ENCODE assay signal across 8 mouse cellular contexts in the genomic region with DNA sequence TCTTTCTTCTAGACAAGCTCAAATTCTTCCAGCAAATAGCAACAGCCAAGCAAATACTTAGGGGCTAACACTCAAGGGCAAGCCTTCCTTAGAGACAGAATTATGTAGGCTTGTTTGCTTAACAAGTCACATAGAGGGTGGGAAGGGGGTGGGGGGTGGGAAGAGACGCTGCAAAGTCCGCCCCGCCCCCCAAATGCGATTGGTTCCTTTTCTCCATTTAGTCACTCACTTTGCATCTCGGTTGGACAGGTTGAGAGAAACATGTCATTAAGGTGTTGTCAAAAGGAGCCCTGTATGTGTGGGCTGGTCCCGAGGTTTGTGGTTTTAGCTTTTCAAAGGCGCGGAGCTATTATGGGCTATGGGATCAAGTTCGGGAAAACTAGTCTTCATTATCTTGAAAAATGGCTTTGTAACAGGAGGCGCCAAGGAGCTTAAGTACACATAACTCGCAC. TPM values are rescaled to one million over a fixed set of nuclear protein-coding genes. Genes with fewer than 3 reads are reported as not detected.
A peak's percentile ranks its signal among the peaks of the same experiment; 100 is the strongest.
DNase-seq lines count a peak whose midpoint lies in the region; ATAC-seq lines count a peak whose summit lies in the region.

A gene (plus strand): TSS at position 402 of the 452 bp plus-strand sequence.

- H3K9me3 ChIP-seq in intestine, embryonic 14.5 days (ENCODE audit: control insufficient read depth, low read length), result no peaks in the 10 kb centered on the region
- no peaks in the 10 kb centered on the region for H3K9me3 ChIP-seq in limb, embryonic 13.5 days
- no peaks in the 10 kb centered on the region for H3K9me3 ChIP-seq in midbrain, embryonic 14.5 days (ENCODE audit: control insufficient read depth, low read length)

- H3K4me3 ChIP-seq in intestine, embryonic 14.5 days (ENCODE audit: low read depth, low read length), result peak within 1 kb of the TSS; percentile 37
- H3K4me3 ChIP-seq in limb, embryonic 13.5 days, result peak within 1 kb of the TSS; percentile 39
- peak within 1 kb of the TSS; percentile 32 for H3K4me3 ChIP-seq in midbrain, embryonic 14.5 days (replicated peaks; ENCODE audit: low read depth, low read length)

- H3K27me3 ChIP-seq in intestine, embryonic 14.5 days (replicated peaks; ENCODE audit: control insufficient read depth, insufficient read depth, low read length), result peaks cover 4% of the 10 kb centered on the region; the same call in 1 of the 2 replicates
- peaks cover 33% of the 10 kb centered on the region for H3K27me3 ChIP-seq in limb, embryonic 13.5 days
- no peaks in the 10 kb centered on the region; the same call in 1 of the 2 replicates for H3K27me3 ChIP-seq in midbrain, embryonic 14.5 days (ENCODE audit: control insufficient read depth, insufficient read depth, low read length)

- WGBS in intestine, embryonic 14.5 days, result 1% methylated on average over 11 of the region's 11 CpGs
- WGBS in limb, embryonic 13.5 days, result 1% methylated on average over 11 of the region's 11 CpGs
- WGBS in midbrain, embryonic 14.5 days, result under 1% methylated on average over 11 of the region's 11 CpGs

- peak within 1 kb of the TSS; percentile 74 for H3K4me2 ChIP-seq in intestine, embryonic 14.5 days (ENCODE audit: low read length)
- peak within 1 kb of the TSS; percentile 78 for H3K4me2 ChIP-seq in limb, embryonic 13.5 days (replicated peaks)
- H3K4me2 ChIP-seq in midbrain, embryonic 14.5 days (ENCODE audit: low read length), result peak within 1 kb of the TSS; percentile 71

- no peaks in the 10 kb centered on the region for H3K36me3 ChIP-seq in intestine, embryonic 14.5 days (ENCODE audit: control insufficient read depth, insufficient read depth, low read length)
- H3K36me3 ChIP-seq in limb, embryonic 13.5 days, result no peaks in the 10 kb centered on the region
- no peaks in the 10 kb centered on the region for H3K36me3 ChIP-seq in midbrain, embryonic 14.5 days (ENCODE audit: control insufficient read depth, insufficient read depth, low read length)

- H3K9ac ChIP-seq in intestine, embryonic 14.5 days (ENCODE audit: low read length), result peak within 1 kb of the TSS; percentile 45
- peak within 1 kb of the TSS; percentile 32 for H3K9ac ChIP-seq in limb, embryonic 13.5 days
- H3K9ac ChIP-seq in midbrain, embryonic 14.5 days (replicated peaks; ENCODE audit: low read length), result peak within 1 kb of the TSS; percentile 31; the same call in 1 of the 2 replicates

- 0 out of 2 replicates have a peak, but pooled peaks cover 5% of the 10 kb centered on the region for H3K4me1 ChIP-seq in intestine, embryonic 14.5 days (replicated peaks; ENCODE audit: control insufficient read depth, insufficient read depth, low read length)
- peaks cover 12% of the 10 kb centered on the region for H3K4me1 ChIP-seq in limb, embryonic 13.5 days
- peaks cover 7% of the 10 kb centered on the region; the same call in 1 of the 2 replicates for H3K4me1 ChIP-seq in midbrain, embryonic 14.5 days (ENCODE audit: control insufficient read depth, insufficient read depth, low read length)

- H3K27ac ChIP-seq in intestine, embryonic 14.5 days (ENCODE audit: low read depth), result peak within 1 kb of the TSS; percentile 62
- H3K27ac ChIP-seq in limb, embryonic 13.5 days, result no peak within 1 kb of the TSS
- H3K27ac ChIP-seq in midbrain, embryonic 14.5 days (replicated peaks; ENCODE audit: low read depth, low read length), result no peak within 1 kb of the TSS

- peak; percentile 67 for DNase-seq in CD4-positive helper T cell, adult 2 months (ENCODE audit: low read depth, low spot score)
- DNase-seq in Muller cell, postnatal 12 days (ENCODE audit: inconsistent ontology term), result peak; percentile 75
- DNase-seq in embryo, embryonic 9.5 days (ENCODE audit: extremely low spot score), result peak; percentile 44
- peak; percentile 75 for DNase-seq in intestine, embryonic 14.5 days (ENCODE audit: low spot score)
- peak; percentile 62 for DNase-seq in midbrain, embryonic 14.5 days
- peak; percentile 61 for DNase-seq in testis, postnatal 10 days (ENCODE audit: low spot score)
- no peak for DNase-seq in gastrocnemius, adult 18-20 months (ENCODE audit: low spot score)

- ATAC-seq in intestine, embryonic 14.5 days (replicated peaks; ENCODE audit: low FRiP score, low TSS enrichment, low read depth), result peak; percentile 67
- peak; percentile 48 for ATAC-seq in limb, embryonic 13.5 days (ENCODE audit: low FRiP score, low read depth)
- no peak for ATAC-seq in midbrain, embryonic 14.5 days (ENCODE audit: low FRiP score, low TSS enrichment)

RNA-seq across cellular contexts. Expression of the gene that starts here (rescaled TPM):
- polyA plus RNA-seq in intestine, embryonic 14.5 days (2014; fragmentation: Nextera tagmentation; extraction: Ambion mirVana), result 4.9 and 6.2 TPM in 2 replicates
- polyA plus RNA-seq in limb, embryonic 13.5 days (2015; fragmentation: Nextera tagmentation; extraction: Ambion mirVana), result 0.97 and 1.2 TPM in 2 replicates
- polyA plus RNA-seq in midbrain, embryonic 14.5 days (2014; fragmentation: Nextera tagmentation; extraction: Ambion mirVana), result 0.23 and 0.79 TPM in 2 replicates
- total RNA-seq in gastrocnemius, adult 18-20 months (2021), result 1 to 10 TPM; 1.6 to 3.4 TPM

Comparison
In these comparisons a context has a peak if more than half of its experiments do, and no peak if none do; other contexts are left out.
1. Peak in DNase-seq, H3K4me3 ChIP-seq, H3K9ac ChIP-seq and H3K4me2 ChIP-seq in midbrain, embryonic 14.5 days; RNA of the gene not detected or under 1 TPM.